Comparison of ENCODE assay signal across 10 mouse cellular contexts in the genomic region with DNA sequence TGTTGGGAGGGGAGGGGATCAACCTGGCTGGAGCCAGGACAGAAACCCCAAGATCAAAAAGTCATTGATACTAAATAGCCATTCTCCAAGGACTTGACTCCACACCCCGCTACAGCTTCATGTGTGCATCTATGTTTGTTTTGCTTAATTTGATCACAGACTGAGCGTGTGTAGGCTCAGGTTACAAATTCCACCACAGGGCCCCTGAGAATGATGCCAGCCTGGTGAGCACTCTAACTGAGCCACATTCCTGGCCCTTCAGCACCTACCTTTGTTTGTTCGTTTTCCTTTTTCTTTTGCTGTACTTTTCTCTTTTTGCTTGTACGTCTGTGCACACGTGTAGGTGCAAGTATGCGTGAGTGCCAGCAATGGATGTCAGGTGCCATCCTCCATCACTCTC.
"Had no signal": no experiment of that assay in that cellular context is flagged by ENCODE, and none has a peak within 500 bp of the region (broad histone marks: within the 10 kb centered on the region; RNA-seq: fewer than 3 reads in every experiment).

No protein-coding gene starts in this region.

- DNase-seq: kidney, adult 18-20 months; kidney, postnatal 25 days; lung, adult 2 months; lung, postnatal 14 days; thymus, postnatal 4 days had no signal

- H3K9ac ChIP-seq: liver, embryonic 15.5 days; neural tube, embryonic 12.5 days had no signal

- H3K4me3 ChIP-seq: left cerebral cortex, adult 2 months; limb, embryonic 10.5 days; liver, embryonic 15.5 days; neural tube, embryonic 12.5 days had no signal

- H3K27me3 ChIP-seq: liver, embryonic 15.5 days; neural tube, embryonic 12.5 days had no signal

- H3K27ac ChIP-seq: left cerebral cortex, adult 2 months; limb, embryonic 10.5 days; liver, embryonic 15.5 days; neural tube, embryonic 12.5 days had no signal

- H3K4me2 ChIP-seq: liver, embryonic 11.5 days; liver, embryonic 15.5 days; neural tube, embryonic 12.5 days had no signal

- H3K9me3 ChIP-seq: limb, embryonic 10.5 days; liver, embryonic 15.5 days; neural tube, embryonic 12.5 days had no signal

- H3K36me3 ChIP-seq: limb, embryonic 10.5 days; liver, embryonic 15.5 days; neural tube, embryonic 12.5 days had no signal
